Mouse (Mus musculus): ENCODE data around the gene Ubr2. TPM values are rescaled to one million over a fixed set of nuclear protein-coding genes. Genes with fewer than 3 reads are reported as not detected.

Gene Ubr2
- polyA plus RNA-seq, 1 experiment = 71.8 TPM

- peak; percentile 81 for TF ChIP-seq CTCF (IDR thresholded peaks at IDR 0.05; ENCODE audit: borderline replicate concordance, insufficient read depth, low read length)
- no peak for TF ChIP-seq POLR2A (IDR thresholded peaks at IDR 0.05; ENCODE audit: low read depth, low read length)
- peak overlapping the region; percentile 97 for H3K27ac ChIP-seq (ENCODE audit: insufficient read depth, low read length)
- H3K4me3 ChIP-seq (ENCODE audit: insufficient read depth, low read length) = peak overlapping the region; percentile 89
- H3K4me1 ChIP-seq (ENCODE audit: control insufficient read depth, insufficient read depth, low read length) = peaks cover 4% of the 10 kb centered on the region; the same call in 1 of the 2 replicates
These were observed 121.7 kb downstream of the Ubr2 start for GRCm38 (mm10) chr17:46888511-46889212.

GRCm38 (mm10) chr17:46885910-46886643 lies 124.3 kb downstream of the Ubr2 start:
- H3K4me1 ChIP-seq (ENCODE audit: control insufficient read depth, insufficient read depth, low read length) = no peaks in the 10 kb centered on the region
- TF ChIP-seq POLR2A (IDR thresholded peaks at IDR 0.05; ENCODE audit: low read depth, low read length) (no peak), CTCF (IDR thresholded peaks at IDR 0.05; ENCODE audit: borderline replicate concordance, insufficient read depth, low read length) (no peak)
- H3K27ac ChIP-seq (ENCODE audit: insufficient read depth, low read length) = no peak overlapping the region
- no peak overlapping the region for H3K4me3 ChIP-seq (ENCODE audit: insufficient read depth, low read length)

DNA sequence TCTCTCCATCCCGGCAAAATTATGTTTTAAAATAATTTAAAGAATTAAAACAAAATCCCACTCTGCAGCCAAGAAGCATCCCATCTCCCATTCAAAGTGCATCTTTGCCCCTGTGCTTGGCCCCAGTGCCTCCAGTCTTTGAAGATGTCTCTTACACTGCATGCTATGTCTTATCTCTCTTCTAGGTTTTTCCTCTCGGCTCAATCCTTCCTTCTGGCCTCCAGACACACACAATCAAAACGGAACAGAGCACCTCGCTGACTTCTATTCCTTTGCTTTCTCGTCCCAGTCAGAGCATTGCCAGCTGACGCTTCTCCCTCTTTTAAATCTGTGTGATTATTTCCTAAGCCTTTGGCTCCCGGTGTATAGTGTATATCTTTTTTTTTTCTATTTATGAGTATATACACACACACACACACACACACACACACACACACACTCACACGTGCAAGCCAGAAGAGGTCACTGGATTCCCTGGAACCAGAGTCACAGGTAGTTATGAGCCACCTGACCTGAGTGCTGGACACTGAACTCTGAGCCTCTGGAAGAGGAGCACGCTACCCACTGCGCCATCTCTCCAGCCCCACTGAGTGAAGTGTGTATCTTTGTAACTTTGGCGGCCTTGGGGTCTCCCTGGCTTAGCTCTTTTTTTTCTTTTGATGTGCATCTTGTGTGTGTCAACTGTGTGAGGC lies 125.0 kb downstream of the Ubr2 start:
- Histone ChIP-seq H3K4me1 (ENCODE audit: control insufficient read depth, insufficient read depth, low read length) (no peaks in the 10 kb centered on the region), H3K27ac (ENCODE audit: insufficient read depth, low read length) (no peak overlapping the region), H3K4me3 (ENCODE audit: insufficient read depth, low read length) (no peak overlapping the region)
- TF ChIP-seq POLR2A (IDR thresholded peaks at IDR 0.05; ENCODE audit: low read depth, low read length) (no peak), CTCF (IDR thresholded peaks at IDR 0.05; ENCODE audit: borderline replicate concordance, insufficient read depth, low read length) (no peak)

GRCm38 (mm10) chr17:46884766-46885165 lies 125.6 kb downstream of the Ubr2 start:
- TF ChIP-seq POLR2A (IDR thresholded peaks at IDR 0.05; ENCODE audit: low read depth, low read length) (no peak), CTCF (IDR thresholded peaks at IDR 0.05; ENCODE audit: borderline replicate concordance, insufficient read depth, low read length) (no peak)
- Histone ChIP-seq H3K27ac (ENCODE audit: insufficient read depth, low read length) (no peak overlapping the region), H3K4me1 (ENCODE audit: control insufficient read depth, insufficient read depth, low read length) (peaks cover 5% of the 10 kb centered on the region), H3K4me3 (ENCODE audit: insufficient read depth, low read length) (no peak overlapping the region)

DNA sequence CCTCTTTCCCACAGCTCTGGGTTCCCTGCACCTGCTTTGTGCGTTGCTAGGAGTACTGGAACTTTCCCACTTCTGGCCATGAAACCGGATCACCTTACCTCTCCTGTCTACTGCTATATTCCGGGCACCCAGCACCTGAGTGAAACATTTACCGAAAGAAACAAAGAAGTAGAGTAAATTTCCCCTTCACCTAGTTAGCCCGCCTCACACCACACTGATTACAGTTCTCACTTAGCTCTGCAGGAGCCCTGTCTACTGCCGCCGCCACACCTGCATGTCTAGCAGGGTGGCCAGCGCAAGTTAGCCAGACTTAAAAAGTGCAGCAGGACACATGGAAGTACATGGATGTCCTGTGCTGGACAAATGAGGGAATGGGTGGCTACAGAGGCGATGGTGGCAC lies 127.2 kb downstream of the Ubr2 start:
- TF ChIP-seq POLR2A (IDR thresholded peaks at IDR 0.05; ENCODE audit: low read depth, low read length) (no peak), CTCF (IDR thresholded peaks at IDR 0.05; ENCODE audit: borderline replicate concordance, insufficient read depth, low read length) (no peak)
- H3K4me1 ChIP-seq (ENCODE audit: control insufficient read depth, insufficient read depth, low read length) = peaks cover 9% of the 10 kb centered on the region
- no peak overlapping the region for H3K27ac ChIP-seq (ENCODE audit: insufficient read depth, low read length)
- no peak overlapping the region for H3K4me3 ChIP-seq (ENCODE audit: insufficient read depth, low read length)

DNA sequence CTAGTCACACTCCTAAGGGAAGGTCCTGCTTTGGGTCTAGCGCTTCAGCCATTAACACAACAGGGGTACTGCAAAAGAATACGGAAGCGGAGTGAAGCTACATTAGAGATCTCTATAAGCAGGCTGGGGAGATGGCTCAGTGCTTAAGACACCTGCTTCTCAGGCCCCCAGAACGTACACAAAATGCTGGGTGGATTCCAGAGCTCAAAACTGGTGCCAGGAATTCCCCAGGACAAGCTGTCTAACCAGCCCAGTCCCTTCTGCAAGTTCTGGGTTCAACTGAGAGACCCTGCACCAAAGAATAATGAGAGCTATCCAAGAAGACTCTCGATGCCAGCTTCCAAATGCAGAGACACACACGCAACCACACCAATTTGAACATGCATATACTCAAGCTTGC lies 128.6 kb downstream of the Ubr2 start:
- Histone ChIP-seq H3K27ac (ENCODE audit: insufficient read depth, low read length) (no peak overlapping the region), H3K4me1 (ENCODE audit: control insufficient read depth, insufficient read depth, low read length) (peaks cover 17% of the 10 kb centered on the region), H3K4me3 (ENCODE audit: insufficient read depth, low read length) (no peak overlapping the region)
- no peak for TF ChIP-seq CTCF (IDR thresholded peaks at IDR 0.05; ENCODE audit: borderline replicate concordance, insufficient read depth, low read length)
- no peak for TF ChIP-seq POLR2A (IDR thresholded peaks at IDR 0.05; ENCODE audit: low read depth, low read length)

- Histone ChIP-seq H3K4me1 (ENCODE audit: control insufficient read depth, insufficient read depth, low read length) (peaks cover 20% of the 10 kb centered on the region), H3K4me3 (ENCODE audit: insufficient read depth, low read length) (no peak overlapping the region), H3K27ac (ENCODE audit: insufficient read depth, low read length) (peak overlapping the region; percentile 28)
- no peak for TF ChIP-seq CTCF (IDR thresholded peaks at IDR 0.05; ENCODE audit: borderline replicate concordance, insufficient read depth, low read length)
- TF ChIP-seq POLR2A (IDR thresholded peaks at IDR 0.05; ENCODE audit: low read depth, low read length) = no peak
These were observed 130.0 kb downstream of the Ubr2 start for GRCm38 (mm10) chr17:46880322-46880721.

DNA sequence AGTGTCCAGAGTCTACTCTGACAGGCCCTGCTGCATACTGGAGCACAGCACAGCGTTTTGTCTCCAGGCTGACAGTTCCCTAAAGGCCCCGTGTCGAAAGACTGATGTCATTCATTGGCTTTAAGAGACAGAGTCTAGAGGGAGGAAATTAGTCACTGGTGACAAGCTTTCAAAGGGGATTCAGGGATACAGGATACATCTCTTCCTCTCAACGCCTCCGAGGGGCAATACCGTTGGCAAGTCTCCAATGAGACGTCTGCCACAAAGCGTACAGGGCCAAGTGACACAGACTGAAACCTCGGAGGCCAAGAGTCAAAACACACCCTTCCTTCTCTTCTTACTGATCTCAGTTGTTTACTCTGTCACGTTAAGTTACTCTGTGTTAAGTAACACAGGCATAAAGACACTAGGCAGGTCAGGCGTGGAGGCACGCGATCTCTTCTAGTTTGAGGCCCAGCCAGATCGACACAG lies 130.5 kb downstream of the Ubr2 start:
- TF ChIP-seq POLR2A (IDR thresholded peaks at IDR 0.05; ENCODE audit: low read depth, low read length) (no peak), CTCF (IDR thresholded peaks at IDR 0.05; ENCODE audit: borderline replicate concordance, insufficient read depth, low read length) (no peak)
- Histone ChIP-seq H3K4me1 (ENCODE audit: control insufficient read depth, insufficient read depth, low read length) (peaks cover 20% of the 10 kb centered on the region), H3K27ac (ENCODE audit: insufficient read depth, low read length) (peak overlapping the region; percentile 28), H3K4me3 (ENCODE audit: insufficient read depth, low read length) (no peak overlapping the region)

Other genes starting within 250 kb of the Ubr2 start
- gene Ptcra, start 246.8 kb downstream of the Ubr2 start, polyA plus RNA-seq (2011; ENCODE audit: insufficient read length, low read depth, missing spikeins) = not detected in 2 replicates
- 13.9 and 17.9 TPM in 2 replicates for gene 2310039H08Rik, start 237.9 kb downstream of the Ubr2 start, polyA plus RNA-seq (2011; ENCODE audit: insufficient read length, low read depth, missing spikeins)
- gene Rpl7l1, start 227.9 kb downstream of the Ubr2 start, polyA plus RNA-seq (2011; ENCODE audit: insufficient read length, low read depth, missing spikeins) = 115 and 117 TPM in 2 replicates
- 9.4 and 14.0 TPM in 2 replicates for gene Bicral, start 152.1 kb downstream of the Ubr2 start, polyA plus RNA-seq (2011; ENCODE audit: insufficient read length, low read depth, missing spikeins)
- 11.5 and 16.5 TPM in 2 replicates for gene Tbcc, start 119.9 kb downstream of the Ubr2 start, polyA plus RNA-seq (2011; ENCODE audit: insufficient read length, low read depth, missing spikeins)
- gene Prph2, start 100.1 kb downstream of the Ubr2 start, polyA plus RNA-seq (2011; ENCODE audit: insufficient read length, low read depth, missing spikeins) = not detected in 2 replicates

All from embryonic fibroblast, embryonic 13.5 days (primary cell).